Mouse (Mus musculus): ENCODE data around the gene Gfm1. TPM values are rescaled to one million over a fixed set of nuclear protein-coding genes. Genes with fewer than 3 reads are reported as not detected.

Gfm1 gene
- total RNA-seq, 2 experiments from 2014 or later: 105 to 108 TPM

GRCm38 (mm10) chr3:67493132-67493531 lies 63.2 kb downstream of the Gfm1 start:
- no peak for DNase-seq (ENCODE audit: low spot score)

- no peak for DNase-seq (ENCODE audit: low spot score)
Observed at GRCm38 (mm10) chr3:67496310-67496709, 66.4 kb downstream of the Gfm1 start.

- no peak for DNase-seq (ENCODE audit: low spot score)
Observed at GRCm38 (mm10) chr3:67497998-67498397, 68.1 kb downstream of the Gfm1 start.

GRCm38 (mm10) chr3:67498773-67499405 lies 69.0 kb downstream of the Gfm1 start:
- no peak for DNase-seq (ENCODE audit: low spot score)

- no peak for DNase-seq (ENCODE audit: low spot score)
Observed at GRCm38 (mm10) chr3:67499406-67499791, 69.5 kb downstream of the Gfm1 start.

- no peak for DNase-seq (ENCODE audit: low spot score)
Observed at GRCm38 (mm10) chr3:67503878-67504277, 74.0 kb downstream of the Gfm1 start.

- no peak for DNase-seq (ENCODE audit: low spot score)
Observed at GRCm38 (mm10) chr3:67505286-67505685, 75.4 kb downstream of the Gfm1 start.

- DNase-seq (ENCODE audit: low spot score): no peak
Observed at GRCm38 (mm10) chr3:67508216-67508892, 78.5 kb downstream of the Gfm1 start.

GRCm38 (mm10) chr3:67512807-67513206 lies 82.9 kb downstream of the Gfm1 start:
- peak; percentile 76 for DNase-seq (ENCODE audit: low spot score)

- no peak for DNase-seq (ENCODE audit: low spot score)
Observed at GRCm38 (mm10) chr3:67514801-67515273, 84.9 kb downstream of the Gfm1 start.

- peak; percentile 3 for DNase-seq (ENCODE audit: low spot score)
Observed at GRCm38 (mm10) chr3:67515274-67515801, 85.4 kb downstream of the Gfm1 start, which contains the start of gene Rarres1. Gene Rarres1, minus strand, starts transcription at chr3:67515523.

GRCm38 (mm10) chr3:67520568-67521143 lies 90.8 kb downstream of the Gfm1 start:
- no peak for DNase-seq (ENCODE audit: low spot score)

- no peak for DNase-seq (ENCODE audit: low spot score)
Observed at GRCm38 (mm10) chr3:67522709-67523108, 92.8 kb downstream of the Gfm1 start.

GRCm38 (mm10) chr3:67524768-67525167 lies 94.9 kb downstream of the Gfm1 start:
- DNase-seq (ENCODE audit: low spot score): no peak

Other genes starting within 250 kb of the Gfm1 start
- gene Mlf1, start 56.0 kb upstream of the Gfm1 start, total RNA-seq (2021): 100 to 1,000 TPM; 145 to 270 TPM
- gene Gm17402, start 54.9 kb upstream of the Gfm1 start, total RNA-seq (2021): not detected
- 1 to 10 TPM in 1 of 2 experiments, under 1 TPM in 1; 0.84 to 1.4 TPM for gene Lxn, start 33.8 kb downstream of the Gfm1 start, total RNA-seq (2021)
- gene Rarres1, start 85.4 kb downstream of the Gfm1 start, total RNA-seq (2021): under 1 TPM; 0.50 to 0.57 TPM
- gene Mfsd1, start 152.6 kb downstream of the Gfm1 start, total RNA-seq (2021): 10 to 100 TPM; 23.7 to 24.7 TPM

Data from gastrocnemius, adult 18-20 months (tissue).